Mouse (Mus musculus): ENCODE data around the gene Drg1. TPM values are rescaled to one million over a fixed set of nuclear protein-coding genes. Genes with fewer than 3 reads are reported as not detected.
"Not testable (repeated sequence)": the region's sequence is repeated elsewhere in the genome, so short reads cannot be mapped to it uniquely, and the experiment has no call there.

The Drg1 gene
- polyA plus RNA-seq, 1 experiment from 2014 or later = 177 TPM

- not testable (repeated sequence) for H3K27me3 ChIP-seq (replicated peaks; ENCODE audit: control insufficient read depth, insufficient read depth, low read length); H3K27ac ChIP-seq (replicated peaks; ENCODE audit: low read depth, low read length); H3K4me2 ChIP-seq (ENCODE audit: low read depth, low read length); H3K4me1 ChIP-seq (ENCODE audit: control insufficient read depth, insufficient read depth, low read length); H3K4me3 ChIP-seq (ENCODE audit: low read depth, low read length); H3K9ac ChIP-seq (ENCODE audit: low read depth, low read length); H3K36me3 ChIP-seq (ENCODE audit: control insufficient read depth, insufficient read depth, low read length); ATAC-seq (ENCODE audit: low read depth); DNase-seq (ENCODE audit: low spot score)
- peaks cover 15% of the 10 kb centered on the region; the same call in 1 of the 2 replicates for H3K9me3 ChIP-seq (ENCODE audit: control insufficient read depth, low read length)
- WGBS = 82% methylated on average over 2 of the region's 2 CpGs
These were observed 127.9 kb downstream of the Drg1 start for GRCm38 (mm10) chr11:3138323-3138722.

Other genes starting within 250 kb of the Drg1 start
- gene Sfi1, start 73.0 kb downstream of the Drg1 start, polyA plus RNA-seq (2014; fragmentation: Nextera tagmentation; extraction: Ambion mirVana) = 9.8 and 9.9 TPM in 2 replicates
- 38.8 and 44.6 TPM in 2 replicates for gene Eif4enif1, start 64.0 kb downstream of the Drg1 start, polyA plus RNA-seq (2014; fragmentation: Nextera tagmentation; extraction: Ambion mirVana)
- 35.3 and 41.0 TPM in 2 replicates for gene Patz1, start 22.5 kb upstream of the Drg1 start, polyA plus RNA-seq (2014; fragmentation: Nextera tagmentation; extraction: Ambion mirVana)
- gene Pik3ip1, start 64.0 kb upstream of the Drg1 start, polyA plus RNA-seq (2014; fragmentation: Nextera tagmentation; extraction: Ambion mirVana) = 14.4 and 16.2 TPM in 2 replicates
- 63.8 and 74.8 TPM in 2 replicates for gene Limk2, start 142.8 kb upstream of the Drg1 start, polyA plus RNA-seq (2014; fragmentation: Nextera tagmentation; extraction: Ambion mirVana)
- gene Rnf185, start 185.9 kb upstream of the Drg1 start, polyA plus RNA-seq (2014; fragmentation: Nextera tagmentation; extraction: Ambion mirVana) = 37.1 and 40.3 TPM in 2 replicates
- gene Pla2g3, start 221.9 kb upstream of the Drg1 start, polyA plus RNA-seq (2014; fragmentation: Nextera tagmentation; extraction: Ambion mirVana) = 0.36 and 0.41 TPM in 2 replicates
- 0.81 and 1.0 TPM in 2 replicates for gene Inpp5j, start 238.4 kb upstream of the Drg1 start, polyA plus RNA-seq (2014; fragmentation: Nextera tagmentation; extraction: Ambion mirVana)
- 204 and 215 TPM in 2 replicates for gene Selenom, start 248.3 kb upstream of the Drg1 start, polyA plus RNA-seq (2014; fragmentation: Nextera tagmentation; extraction: Ambion mirVana)

All from embryonic facial prominence, embryonic 14.5 days (tissue).